Mouse (Mus musculus) adrenal gland, postnatal 4 days (tissue): ENCODE data around the gene Rnf123. TPM values are rescaled to one million over a fixed set of nuclear protein-coding genes. Genes with fewer than 3 reads are reported as not detected.
"Not testable (repeated sequence)": the region's sequence is repeated elsewhere in the genome, so short reads cannot be mapped to it uniquely, and the experiment has no call there.

ENCODE experiments used
- DNase-seq, 2 experiments: peaks; one replicate each; pipeline ENCODE4 v3.0.0; 2021 to 2022; ENCODE audit warnings: low spot score in 2 of 2, mixed read lengths in 2 of 2
- microRNA-seq: library from miRNA; unstranded; fragments of <30 nt; microRNA quantifications from one replicate; pipeline ENCODE4 v1.2.0, GENCODE M21; 2021
- total RNA-seq, 2 experiments: library from RNA; stranded (reverse); gene quantifications; 2 replicates each; pipeline ENCODE4 v1.2.3; 2021

Rnf123 gene
- total RNA-seq, 2 experiments from 2014 or later: 73.2 to 76.8 TPM

DNA sequence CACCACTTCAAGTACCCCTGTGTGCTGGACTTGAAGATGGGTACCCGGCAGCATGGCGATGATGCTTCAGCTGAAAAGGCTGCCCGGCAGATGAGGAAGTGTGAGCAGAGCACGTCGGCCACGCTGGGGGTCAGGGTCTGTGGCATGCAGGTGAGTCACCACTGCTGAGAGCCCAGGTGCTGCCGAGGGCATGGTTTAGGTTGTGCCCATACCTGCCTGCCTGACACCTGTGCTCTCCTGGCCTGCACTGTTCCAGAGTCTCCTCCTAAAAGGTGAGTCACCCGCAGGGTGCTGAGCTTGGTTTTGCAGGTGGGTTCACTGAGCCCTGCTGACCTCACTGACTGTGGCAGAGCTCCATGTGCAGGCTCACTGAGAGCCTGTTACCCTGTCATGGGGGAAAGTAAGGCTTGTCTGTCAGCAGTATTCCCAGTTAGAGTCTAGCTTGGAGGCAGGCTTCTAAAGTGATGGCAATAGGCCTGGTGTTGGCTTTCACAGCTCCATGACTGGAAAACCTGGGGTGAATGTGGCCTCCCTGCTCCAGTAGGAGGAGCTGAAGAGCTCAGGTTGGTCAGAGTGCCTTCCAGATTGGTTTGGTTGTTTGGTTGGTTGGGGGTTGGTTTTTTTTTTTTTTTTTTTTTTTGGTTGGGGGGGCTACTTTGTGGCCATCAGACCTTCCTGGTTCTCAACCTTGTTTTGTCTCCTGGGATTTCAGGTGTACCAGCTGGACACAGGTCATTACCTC, 38.2 kb downstream of the Rnf123 start:
- no peak for DNase-seq

- no peak for DNase-seq
These were observed 47.6 kb downstream of the Rnf123 start for GRCm38 (mm10) chr9:108035331-108036156.

DNA sequence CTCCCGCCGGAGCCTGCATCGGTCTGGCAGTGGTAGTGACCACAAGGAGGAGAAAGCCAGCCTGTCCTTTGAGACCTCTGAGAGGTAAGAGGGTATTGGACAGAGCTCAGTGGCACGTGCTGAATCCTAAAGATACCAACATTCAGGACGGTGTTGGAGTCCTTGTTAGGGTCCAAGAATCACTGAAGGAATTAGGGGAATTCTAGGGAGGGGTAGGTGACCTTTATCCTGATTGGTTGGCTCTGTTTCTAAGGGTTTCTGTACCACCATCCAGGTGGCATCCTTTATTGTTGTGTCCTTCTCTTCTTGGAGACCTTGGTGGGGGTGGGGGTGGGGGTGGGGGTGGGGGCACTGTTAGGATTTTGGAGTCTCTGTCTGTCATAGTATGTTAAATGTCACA, 51.0 kb downstream of the Rnf123 start:
- DNase-seq: no peak

DNA sequence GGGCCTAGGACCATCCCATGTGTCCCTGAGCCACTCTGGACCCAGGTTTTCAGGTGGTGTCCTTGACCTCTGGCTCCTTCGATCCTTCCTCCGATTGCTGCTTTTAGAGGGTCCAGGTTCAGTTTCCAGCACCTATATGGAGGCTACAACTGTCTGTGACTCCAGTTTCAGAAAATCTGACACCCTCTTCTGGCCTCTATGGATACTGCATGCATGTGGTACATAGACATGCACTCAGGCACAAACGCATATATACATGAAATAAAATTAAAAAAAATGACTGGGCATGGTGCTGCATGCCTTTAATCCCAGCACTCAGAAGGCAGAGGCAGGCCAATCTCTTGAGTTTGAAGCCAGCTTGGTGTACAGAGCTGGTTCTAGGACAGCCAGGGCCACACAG, 55.3 kb downstream of the Rnf123 start:
- DNase-seq: no peak

DNA sequence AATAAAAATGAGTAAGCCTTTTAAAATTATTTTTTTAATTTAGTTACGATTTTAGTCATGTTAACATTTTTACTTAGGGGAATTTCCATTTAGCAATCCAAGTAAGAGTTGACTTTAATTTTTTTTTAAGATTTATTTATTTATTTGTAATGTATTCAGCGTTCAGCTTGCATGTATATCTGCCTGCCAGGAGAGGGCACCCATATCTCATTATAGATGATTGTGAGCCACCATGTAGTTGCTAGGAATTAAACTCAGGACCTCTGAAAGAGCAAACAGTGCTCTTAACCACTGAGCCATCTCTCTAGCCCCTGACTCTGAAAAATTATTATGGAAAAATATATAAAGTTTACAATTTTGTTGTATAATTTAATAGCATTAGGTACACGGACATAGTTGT, 56.6 kb downstream of the Rnf123 start:
- DNase-seq: no peak

- DNase-seq: no peak
These were observed 59.9 kb downstream of the Rnf123 start for GRCm38 (mm10) chr9:108023216-108023615.

DNA sequence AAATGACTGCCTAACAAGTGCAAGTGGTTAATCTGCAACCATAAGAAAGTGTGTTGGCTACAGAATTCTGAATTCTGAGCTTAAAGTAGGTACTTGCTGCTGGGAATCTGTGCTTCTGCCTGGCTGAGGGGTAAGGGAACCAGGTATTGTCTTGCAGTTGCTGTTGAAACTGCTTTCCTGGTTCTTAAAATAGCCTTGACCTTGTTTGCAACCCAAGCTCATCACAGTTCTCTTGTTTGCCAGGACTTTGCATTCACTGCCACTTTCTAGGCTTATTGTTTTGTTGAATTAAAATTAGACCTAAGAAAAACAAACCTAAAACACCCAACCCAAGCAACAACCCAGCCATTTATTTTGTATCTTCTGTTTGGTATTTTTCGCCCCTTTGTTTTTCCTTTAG, 62.4 kb downstream of the Rnf123 start:
- no peak for DNase-seq

DNA sequence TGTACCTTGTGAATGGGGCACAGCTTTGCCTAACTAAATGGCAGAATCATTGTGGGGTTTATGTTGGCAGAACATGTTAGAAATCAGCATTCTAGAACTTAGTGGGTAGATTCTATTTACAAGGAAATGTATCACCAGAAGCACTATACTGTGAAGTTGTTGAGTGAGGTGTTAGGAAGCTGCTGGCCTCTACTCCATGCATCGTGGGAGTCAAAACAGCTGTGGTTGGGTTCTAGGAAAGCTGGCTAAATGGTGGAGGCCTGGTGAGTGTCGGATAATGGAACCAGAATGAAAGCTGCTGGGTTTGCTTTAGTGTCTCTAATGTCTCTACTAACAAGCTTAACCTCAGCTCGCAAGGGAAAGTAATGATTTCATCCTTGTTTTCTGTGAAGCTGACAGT, 66.0 kb downstream of the Rnf123 start:
- DNase-seq: no peak

DNA sequence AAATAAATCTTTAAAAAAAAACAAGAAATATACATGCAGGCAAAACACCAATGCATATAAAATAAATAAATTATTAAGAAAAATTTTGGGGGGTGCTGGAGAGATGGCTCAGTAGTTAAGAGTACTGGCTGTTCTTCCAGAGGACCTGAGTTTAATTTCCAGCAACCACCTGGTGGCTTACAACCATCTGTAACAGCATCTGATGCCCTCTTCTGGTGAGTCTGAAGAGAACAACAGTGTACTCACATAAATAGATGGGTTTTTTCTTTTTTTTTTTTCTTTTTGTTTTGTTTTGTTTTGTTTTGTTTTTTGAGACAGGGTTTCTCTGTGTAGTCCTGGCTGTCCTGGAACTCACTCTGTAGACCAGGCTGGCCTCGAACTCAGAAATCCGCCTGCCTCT, 69.6 kb downstream of the Rnf123 start:
- DNase-seq: not testable (repeated sequence)

DNA sequence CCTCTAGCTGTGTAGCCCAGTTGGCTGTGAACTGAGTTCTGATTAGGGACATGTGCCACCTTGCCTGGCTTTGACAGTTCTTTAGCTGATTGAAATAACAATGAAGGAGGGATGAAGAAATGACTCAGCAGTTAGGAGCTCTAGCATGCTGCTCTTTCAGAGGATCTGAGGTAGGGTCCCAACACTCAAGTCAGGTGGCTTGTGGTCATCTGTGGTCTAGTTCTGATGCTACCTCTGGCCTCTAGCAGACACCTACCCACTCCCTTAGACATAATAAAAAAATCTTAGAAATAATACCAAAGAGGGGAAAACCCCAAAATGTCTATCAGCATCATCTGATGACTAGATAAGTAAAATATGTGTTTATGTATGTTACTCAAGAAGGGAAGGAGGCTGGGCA, 72.8 kb downstream of the Rnf123 start:
- DNase-seq: no peak

DNA sequence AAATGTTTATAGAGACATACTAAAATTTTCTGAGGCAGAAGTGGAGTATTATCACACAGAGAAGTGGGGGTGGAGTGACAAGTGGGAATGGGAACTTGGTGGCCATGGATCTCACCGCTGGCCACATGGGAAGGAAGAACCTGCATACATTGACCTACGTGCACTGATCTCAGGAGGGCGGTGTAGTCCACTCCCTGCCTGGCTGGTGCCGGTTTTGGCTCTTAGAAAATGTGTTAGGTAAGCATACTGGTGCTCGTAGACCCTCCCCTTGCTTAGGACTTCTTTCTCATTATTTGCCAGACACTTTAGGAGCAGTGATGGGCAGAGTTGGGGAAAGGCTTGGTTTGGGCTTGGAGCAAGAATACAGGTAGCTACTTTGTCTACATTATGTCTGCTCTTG, 75.1 kb downstream of the Rnf123 start:
- no peak for DNase-seq

GRCm38 (mm10) chr9:108003531-108003890, 79.6 kb downstream of the Rnf123 start:
- DNase-seq: no peak

GRCm38 (mm10) chr9:108002778-108003530, 80.2 kb downstream of the Rnf123 start:
- no peak for DNase-seq

GRCm38 (mm10) chr9:108001922-108002770, 81.0 kb downstream of the Rnf123 start, which contains the start of gene Ip6k1:
Ip6k1 (plus strand) TSS chr9:108002501.
- peak; percentile 98 to 99 for DNase-seq

Small RNAs within 50 kb of the gene (microRNA-seq; reads per million reads assigned to microRNA genes)
- gene Gm47303: not detected
- not detected for gene Mir7088

Other genes starting within 250 kb of the Rnf123 start
- 10 to 100 TPM; 56.4 to 61.8 TPM for gene Rbm6, start 210.1 kb downstream of the Rnf123 start, total RNA-seq
- 10 to 100 TPM; 11.8 to 11.9 TPM for gene Mon1a, start 195.2 kb downstream of the Rnf123 start, total RNA-seq
- 10 to 100 TPM; 10.8 to 15.7 TPM for gene Mst1r, start 176.5 kb downstream of the Rnf123 start, total RNA-seq
- not detected for gene Actl11, start 154.9 kb downstream of the Rnf123 start, total RNA-seq
- 1 to 10 TPM; 3.5 to 4.0 TPM for gene Camkv, start 147.7 kb downstream of the Rnf123 start, total RNA-seq
- 10 to 100 TPM; 14.4 to 16.3 TPM for gene Traip, start 133.2 kb downstream of the Rnf123 start, total RNA-seq
- 10 to 100 TPM; 21.8 to 32.0 TPM for gene Uba7, start 107.8 kb downstream of the Rnf123 start, total RNA-seq
- 1 to 10 TPM; 1.1 to 1.4 TPM for gene Gm20661, start 100.3 kb downstream of the Rnf123 start, total RNA-seq
- gene Inka1, start 97.5 kb downstream of the Rnf123 start, total RNA-seq: 10 to 100 TPM; 16.0 to 16.6 TPM
- 1 to 10 TPM; 2.9 to 5.4 TPM for gene Cdhr4, start 90.8 kb downstream of the Rnf123 start, total RNA-seq
- 1 to 10 TPM in 1 of 2 experiments, under 1 TPM in 1; 0.53 to 1.3 TPM for gene Gm20662, start 87.0 kb downstream of the Rnf123 start, total RNA-seq
- 100 to 1,000 TPM; 123 to 128 TPM for gene Ip6k1, start 80.8 kb downstream of the Rnf123 start, total RNA-seq
- 10 to 100 TPM; 16.2 to 18.4 TPM for gene Gmppb, start 34.1 kb downstream of the Rnf123 start, total RNA-seq
- gene Amigo3, start 30.2 kb downstream of the Rnf123 start, total RNA-seq: 1 to 10 TPM; 3.0 to 3.7 TPM
- 10 to 100 TPM in 1 of 2 experiments, under 1 TPM in 1; 0.67 to 10.3 TPM for gene Mst1, start 2.9 kb downstream of the Rnf123 start, total RNA-seq
- gene Apeh, start 11.3 kb upstream of the Rnf123 start, total RNA-seq: 100 to 1,000 TPM in 1 of 2 experiments, 10 to 100 TPM in 1; 93.0 to 110 TPM
- 1 to 10 TPM; 3.9 to 4.4 TPM for gene Bsn, start 107.0 kb upstream of the Rnf123 start, total RNA-seq
- gene Dag1, start 180.6 kb upstream of the Rnf123 start, total RNA-seq: 100 to 1,000 TPM; 158 to 188 TPM
- gene Nicn1, start 207.1 kb upstream of the Rnf123 start, total RNA-seq: 10 to 100 TPM; 26.4 to 27.2 TPM
- gene Amt, start 213.5 kb upstream of the Rnf123 start, total RNA-seq: 10 to 100 TPM in 1 of 2 experiments, 1 to 10 TPM in 1; 9.5 to 10.8 TPM
- 100 to 1,000 TPM; 357 to 360 TPM for gene Rhoa, start 222.8 kb upstream of the Rnf123 start, total RNA-seq
- 10 to 100 TPM; 32.7 to 36.7 TPM for gene Tcta, start 222.8 kb upstream of the Rnf123 start, total RNA-seq